Mouse (Mus musculus) left cerebral cortex, postnatal 4 days (tissue): Measurements from ENCODE around the gene Nrbf2. TPM values are rescaled to one million over a fixed set of nuclear protein-coding genes. Genes with fewer than 3 reads are reported as not detected.
A peak's percentile ranks its signal among the peaks of the same experiment; 100 is the strongest.

Source experiments
- DNase-seq: peaks from one replicate; pipeline ENCODE4 v3.0.0-alpha.2; 2022
- intact Hi-C: fragments of 180-260 bp; cut with DNase I; formaldehyde crosslinking; loops from one replicate; pipeline ENCODE4 v1.15.1; 2025
- total RNA-seq, 2 experiments: library from RNA; stranded (reverse); gene quantifications; 2 replicates each; pipeline ENCODE4 v1.2.3; 2021

Gene Nrbf2
- total RNA-seq, 2 experiments from 2014 or later, result 14.4 to 16.1 TPM

GRCm38 (mm10) chr10:67221284-67221683 lies 63.8 kb downstream of the Nrbf2 start:
- intact Hi-C loops, result no loop called here
- DNase-seq, result peak; percentile 20

DNA sequence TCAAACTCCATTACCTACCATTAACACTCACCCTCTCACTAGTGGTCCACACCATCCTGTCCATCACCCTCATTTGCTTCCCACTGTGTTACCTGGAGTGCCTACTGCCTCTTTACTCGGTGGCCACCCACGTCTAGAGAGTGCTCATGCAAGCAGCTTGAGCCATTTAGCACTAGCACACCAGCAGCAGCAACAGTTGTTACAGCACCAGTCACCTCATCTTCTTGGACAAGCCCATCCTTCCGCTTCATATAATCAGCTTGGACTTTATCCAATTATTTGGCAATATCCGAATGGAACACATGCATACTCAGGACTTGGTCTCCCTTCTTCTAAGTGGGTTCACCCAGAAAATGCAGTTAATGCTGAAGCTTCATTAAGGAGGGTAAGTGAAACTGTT lies 64.9 kb downstream of the Nrbf2 start:
- intact Hi-C loops, result no loop called here
- DNase-seq, result no peak

DNA sequence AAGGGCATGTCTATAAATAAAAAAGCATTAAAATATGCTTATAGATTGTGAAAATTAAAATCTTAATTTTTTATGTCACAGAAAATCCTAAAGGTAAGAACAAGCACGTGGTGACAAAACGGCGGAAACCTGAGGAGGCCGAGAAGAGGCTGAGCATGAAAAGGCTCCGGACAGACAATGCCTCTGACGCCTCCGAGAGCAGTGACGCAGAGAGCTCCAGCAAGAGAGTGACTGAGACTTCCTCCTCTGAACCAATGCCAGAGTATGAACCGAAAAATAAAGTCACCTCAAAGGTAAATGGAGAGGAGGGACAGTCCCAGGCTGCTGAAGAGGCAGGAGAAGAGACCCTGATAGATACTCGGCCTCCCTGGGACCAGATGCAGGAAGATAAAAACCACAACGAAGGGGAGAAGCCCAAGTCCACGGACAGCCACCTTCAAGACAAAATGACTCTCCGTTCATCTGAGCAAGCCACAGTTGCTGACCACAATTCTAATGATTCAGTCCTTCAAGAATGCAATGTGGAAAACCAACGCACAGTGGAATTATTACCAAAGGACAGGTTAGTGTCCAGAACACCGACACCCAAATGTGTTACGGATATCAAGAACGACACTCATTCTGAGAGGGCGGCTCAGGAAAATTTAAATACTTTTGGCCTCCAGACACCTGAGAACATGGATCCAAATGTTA lies 66.1 kb downstream of the Nrbf2 start:
- intact Hi-C loops, result loop anchor here (10.0 kb wide), 1 partner anchor 314 kb away; no protein-coding TSS in a partner anchor
- DNase-seq, result no peak

GRCm38 (mm10) chr10:67216872-67217271 lies 68.2 kb downstream of the Nrbf2 start:
- intact Hi-C loops, result loop anchor here (10.0 kb wide), 1 partner anchor 312 kb away; no protein-coding TSS in a partner anchor
- DNase-seq, result no peak

Other genes with a start within 250 kb of the Nrbf2 start
- gene Jmjd1c, start 189.2 kb downstream of the Nrbf2 start, total RNA-seq, result 100 to 1,000 TPM; 135 to 143 TPM
- gene Reep3, start 188.4 kb downstream of the Nrbf2 start, total RNA-seq, result 10 to 100 TPM; 24.4 to 27.9 TPM